Mouse (Mus musculus) megakaryocyte-erythroid progenitor cell, adult 5-6 weeks (primary cell): ENCODE measurements at regions not wholly inside any gene's neighbourhood (a gene's known extent, or its start where the extent isn't known, plus 50 kb on each side); places are given as distances from the start of the nearest gene placed in this dataset.

Experiments
- ATAC-seq: replicated peaks from 2 replicates; pipeline ENCODE4 v1.8.0; 2016; ENCODE audit warnings: mild to moderate bottlenecking, inconsistent platforms; ENCODE audit not compliant: severe bottlenecking, poor library complexity, low FRiP score, low TSS enrichment

GRCm38 (mm10) chr17:52448701-52449100, 153.8 kb upstream of the Kcnh8 start:
- no peak for ATAC-seq

- no peak for ATAC-seq
These were observed 143.1 kb upstream of the Kcnh8 start for GRCm38 (mm10) chr17:52459303-52459996.

GRCm38 (mm10) chr17:52459997-52460387, 142.5 kb upstream of the Kcnh8 start:
- no peak for ATAC-seq

GRCm38 (mm10) chr17:52461264-52461663, 141.2 kb upstream of the Kcnh8 start:
- ATAC-seq: no peak

GRCm38 (mm10) chr17:52461709-52462141, 140.8 kb upstream of the Kcnh8 start:
- ATAC-seq: 0 out of 2 replicates have a peak, but pooled peaks have one; percentile 41

- ATAC-seq: no peak
These were observed 140.1 kb upstream of the Kcnh8 start for GRCm38 (mm10) chr17:52462361-52462760.

- ATAC-seq: no peak
These were observed 134.0 kb upstream of the Kcnh8 start for GRCm38 (mm10) chr17:52468464-52468863.

- ATAC-seq: no peak
These were observed 123.0 kb upstream of the Kcnh8 start for GRCm38 (mm10) chr17:52479327-52480086.

- ATAC-seq: no peak
These were observed 122.3 kb upstream of the Kcnh8 start for GRCm38 (mm10) chr17:52480087-52480638.

GRCm38 (mm10) chr17:52506760-52507159, 95.7 kb upstream of the Kcnh8 start:
- ATAC-seq: no peak

- ATAC-seq: no peak
These were observed 72.2 kb upstream of the Kcnh8 start for GRCm38 (mm10) chr17:52530260-52530659.
